Mouse (Mus musculus): ENCODE results near the gene Cd79b. TPM values are rescaled to one million over a fixed set of nuclear protein-coding genes. Genes with fewer than 3 reads are reported as not detected.

Gene Cd79b
- total and polyA plus RNA-seq, 2 experiments from 2014 or later, result 0.38 to 0.71 TPM

DNA sequence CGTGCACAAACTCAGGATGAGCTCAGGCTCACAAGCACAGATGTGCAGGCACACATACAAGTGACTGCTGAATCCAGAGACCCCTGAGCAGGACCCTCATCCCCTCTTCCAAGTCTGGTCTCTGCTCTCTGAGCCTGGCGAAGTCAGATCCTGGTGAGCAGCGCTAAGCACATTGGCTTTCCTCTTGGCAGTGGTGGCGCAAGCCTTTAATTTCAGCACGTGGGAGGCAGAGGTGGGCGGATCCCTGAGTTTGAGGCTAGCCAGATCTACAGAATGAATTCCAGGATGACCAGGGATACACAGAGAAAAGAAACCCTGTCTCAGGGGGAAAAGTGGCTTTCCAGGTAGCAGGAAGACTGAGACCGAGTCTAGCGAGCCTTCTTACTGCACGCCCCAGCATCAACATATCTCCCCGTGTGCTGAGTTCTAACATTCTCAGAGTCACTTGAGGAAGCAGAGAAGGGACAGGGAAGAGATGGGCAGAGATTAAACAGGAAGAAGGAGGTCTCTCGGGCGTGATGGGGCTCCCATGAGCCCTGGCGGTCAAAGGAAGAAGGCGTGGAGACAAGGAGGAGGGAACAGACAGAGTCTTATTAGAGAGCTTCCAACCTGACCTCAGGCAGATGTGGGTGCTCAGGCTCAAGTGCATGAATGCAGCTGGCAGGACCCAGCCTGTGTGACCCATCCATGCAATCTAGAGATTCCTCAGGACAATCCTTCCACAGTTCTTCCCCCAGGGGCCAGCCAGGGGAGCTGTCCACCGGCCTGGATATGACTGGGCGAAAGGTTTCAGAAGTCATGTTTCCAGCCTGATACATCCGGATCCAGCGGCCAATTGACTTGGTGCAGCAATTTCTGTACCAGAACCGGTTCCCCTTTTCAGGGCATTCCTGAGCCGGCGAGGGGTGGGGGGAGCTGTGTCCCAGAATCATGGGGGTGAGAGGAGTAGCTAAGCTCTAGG lies 4.1 kb upstream of the Cd79b start:
- H3K27me3 ChIP-seq (ENCODE audit: insufficient read depth, low read length), result no peaks in the 10 kb centered on the region
- H3K4me2 ChIP-seq (ENCODE audit: low read depth), result no peak overlapping the region
- 76% methylated on average over 21 of the region's 21 CpGs for WGBS
- H3K4me1 ChIP-seq (ENCODE audit: insufficient read depth), result no peaks in the 10 kb centered on the region
- H3K27ac ChIP-seq (ENCODE audit: low read depth, low read length), result no peak overlapping the region
- DNase-seq (no peak), ATAC-seq (no peak)
- no peaks in the 10 kb centered on the region for H3K9me3 ChIP-seq (ENCODE audit: low read length)
- no peak overlapping the region for H3K4me3 ChIP-seq (ENCODE audit: low read depth, low read length)
- H3K9ac ChIP-seq, result no peak overlapping the region
- no peaks in the 10 kb centered on the region for H3K36me3 ChIP-seq (ENCODE audit: insufficient read depth)
- TF ChIP-seq CTCF (IDR thresholded peaks at IDR 0.05; ENCODE audit: low read depth), result no peak

DNA sequence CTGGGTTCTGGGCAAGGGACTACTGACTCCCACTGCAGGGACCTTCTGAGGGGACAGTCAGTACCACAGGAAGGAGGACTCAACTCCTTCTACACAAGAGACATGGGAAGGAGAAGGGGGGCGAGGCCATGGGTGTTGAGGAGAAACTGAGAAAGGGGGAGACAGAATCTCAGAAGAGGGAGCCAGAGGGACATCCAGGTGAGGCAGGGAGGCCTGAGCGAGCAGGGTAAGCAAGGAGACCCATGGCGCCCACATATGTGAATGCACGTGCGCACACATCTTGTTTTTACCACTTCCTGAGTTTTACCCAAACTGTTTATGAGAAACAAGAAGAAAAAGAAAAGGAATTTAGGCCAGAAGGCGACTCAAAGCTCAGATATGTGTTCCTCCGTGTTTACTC lies 3.2 kb upstream of the Cd79b start:
- ATAC-seq (no peak), DNase-seq (no peak)
- H3K27me3 ChIP-seq (ENCODE audit: insufficient read depth, low read length), result no peaks in the 10 kb centered on the region
- no peak overlapping the region for H3K4me2 ChIP-seq (ENCODE audit: low read depth)
- H3K27ac ChIP-seq (ENCODE audit: low read depth, low read length), result no peak overlapping the region
- no peak overlapping the region for H3K9ac ChIP-seq
- H3K4me1 ChIP-seq (ENCODE audit: insufficient read depth), result no peaks in the 10 kb centered on the region
- no peaks in the 10 kb centered on the region for H3K36me3 ChIP-seq (ENCODE audit: insufficient read depth)
- H3K4me3 ChIP-seq (ENCODE audit: low read depth, low read length), result no peak overlapping the region
- no peaks in the 10 kb centered on the region for H3K9me3 ChIP-seq (ENCODE audit: low read length)
- WGBS, result 85% methylated on average over 7 of the region's 7 CpGs
- TF ChIP-seq CTCF (IDR thresholded peaks at IDR 0.05; ENCODE audit: low read depth), result no peak

DNA sequence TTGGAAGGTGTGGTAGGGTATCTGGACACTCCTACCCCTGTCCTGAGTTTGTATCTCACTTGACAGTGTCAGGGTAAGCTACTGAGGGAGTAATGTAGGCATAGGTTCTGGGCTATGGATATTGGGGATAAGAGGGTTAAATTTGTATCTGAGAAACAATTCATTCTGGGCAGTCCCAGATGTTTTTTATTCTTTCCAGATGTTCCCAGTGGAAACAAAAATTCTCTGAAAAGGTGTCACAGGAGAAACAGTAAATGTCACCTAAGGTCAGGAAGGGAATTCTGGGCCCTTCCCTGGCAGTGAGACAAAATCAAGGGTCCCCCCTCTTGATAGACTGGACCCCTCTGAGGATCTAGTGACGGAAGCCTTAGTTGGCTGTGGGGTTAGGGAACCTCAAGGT lies 1.9 kb upstream of the Cd79b start:
- TF ChIP-seq CTCF (IDR thresholded peaks at IDR 0.05; ENCODE audit: low read depth), result no peak
- Histone ChIP-seq H3K4me2 (ENCODE audit: low read depth) (no peak overlapping the region), H3K27ac (ENCODE audit: low read depth, low read length) (no peak overlapping the region), H3K27me3 (ENCODE audit: insufficient read depth, low read length) (no peaks in the 10 kb centered on the region), H3K36me3 (ENCODE audit: insufficient read depth) (no peaks in the 10 kb centered on the region), H3K4me3 (ENCODE audit: low read depth, low read length) (no peak overlapping the region), H3K9ac (no peak overlapping the region), H3K4me1 (ENCODE audit: insufficient read depth) (no peaks in the 10 kb centered on the region), H3K9me3 (ENCODE audit: low read length) (no peaks in the 10 kb centered on the region)
- DNase-seq, result no peak
- 77% methylated on average over 1 of the region's 1 CpGs for WGBS
- no peak for ATAC-seq

DNA sequence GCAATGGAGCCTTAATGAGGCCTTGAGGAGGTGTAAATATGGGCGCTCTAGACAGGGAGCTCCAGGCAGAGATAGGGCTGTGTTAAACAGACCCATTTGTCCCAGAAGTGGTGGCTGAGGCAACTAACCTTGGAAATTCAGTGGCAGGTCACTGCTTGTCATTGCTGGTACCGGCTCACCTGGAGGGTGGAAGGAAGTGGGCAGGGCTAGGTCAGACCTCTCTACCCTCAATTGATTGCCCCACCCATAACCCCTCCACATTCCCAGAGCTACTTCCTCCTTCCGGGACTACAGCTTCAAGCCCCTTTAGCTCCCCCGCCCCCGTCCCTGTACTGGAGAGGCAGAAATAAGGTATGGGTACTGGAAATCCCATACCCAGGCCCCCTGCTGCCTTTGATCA lies 1.0 kb downstream of the Cd79b start:
- Histone ChIP-seq H3K27ac (ENCODE audit: low read depth, low read length) (no peak overlapping the region), H3K4me1 (ENCODE audit: insufficient read depth) (no peaks in the 10 kb centered on the region), H3K4me2 (ENCODE audit: low read depth) (no peak overlapping the region), H3K27me3 (ENCODE audit: insufficient read depth, low read length) (no peaks in the 10 kb centered on the region), H3K4me3 (ENCODE audit: low read depth, low read length) (no peak overlapping the region), H3K9me3 (ENCODE audit: low read length) (no peaks in the 10 kb centered on the region), H3K36me3 (ENCODE audit: insufficient read depth) (no peaks in the 10 kb centered on the region), H3K9ac (no peak overlapping the region)
- ATAC-seq, result no peak
- TF ChIP-seq CTCF (IDR thresholded peaks at IDR 0.05; ENCODE audit: low read depth), result no peak
- DNase-seq, result no peak
- WGBS, result 77% methylated on average over 5 of the region's 5 CpGs

DNA sequence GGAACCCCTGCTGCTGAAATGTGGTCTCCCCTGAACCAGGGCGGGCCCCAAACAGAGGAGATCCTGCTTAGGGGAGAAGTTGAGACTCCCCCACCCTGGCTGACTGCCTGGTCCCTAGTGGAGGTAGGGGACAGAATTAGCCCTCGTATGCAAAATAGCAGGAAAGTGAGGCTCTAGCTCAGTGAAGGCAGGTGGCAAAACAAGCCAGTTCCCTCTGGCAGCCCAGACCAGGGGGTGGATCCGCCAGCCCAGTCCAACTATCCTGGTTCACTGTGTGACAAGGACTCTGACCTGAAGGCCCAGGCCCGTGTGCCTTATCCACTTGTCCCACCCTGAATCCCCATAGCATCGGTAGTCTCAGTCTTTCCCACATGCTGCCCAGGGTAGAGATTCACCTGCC lies 4.4 kb downstream of the Cd79b start:
- no peak for ATAC-seq
- Histone ChIP-seq H3K36me3 (ENCODE audit: insufficient read depth) (no peaks in the 10 kb centered on the region), H3K27ac (ENCODE audit: low read depth, low read length) (no peak overlapping the region), H3K4me1 (ENCODE audit: insufficient read depth) (no peaks in the 10 kb centered on the region), H3K9ac (no peak overlapping the region), H3K27me3 (ENCODE audit: insufficient read depth, low read length) (no peaks in the 10 kb centered on the region), H3K4me3 (ENCODE audit: low read depth, low read length) (no peak overlapping the region), H3K4me2 (ENCODE audit: low read depth) (no peak overlapping the region), H3K9me3 (ENCODE audit: low read length) (no peaks in the 10 kb centered on the region)
- no peak for DNase-seq
- 72% methylated on average over 5 of the region's 5 CpGs for WGBS
- no peak for TF ChIP-seq CTCF (IDR thresholded peaks at IDR 0.05; ENCODE audit: low read depth)

DNA sequence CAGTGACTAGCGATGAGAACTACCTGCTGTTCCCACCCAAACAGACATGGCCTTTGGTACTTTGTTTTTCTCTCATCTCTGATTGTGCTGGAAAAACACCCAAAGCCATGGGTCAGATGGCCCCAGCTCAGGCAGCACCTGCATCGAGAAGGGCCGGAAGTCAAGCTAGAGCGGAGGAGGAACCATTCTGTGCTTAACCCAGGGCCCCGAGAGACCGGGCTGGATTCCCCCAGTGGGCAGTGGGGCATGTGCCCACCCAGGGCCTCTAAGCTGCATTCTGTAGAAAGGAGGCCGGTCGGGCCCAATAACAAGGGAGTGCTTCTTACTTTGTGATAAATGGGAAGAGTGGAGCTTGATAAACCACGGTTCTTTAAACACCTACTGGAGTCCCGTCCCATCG lies 6.4 kb downstream of the Cd79b start:
- no peaks in the 10 kb centered on the region for H3K9me3 ChIP-seq (ENCODE audit: low read length)
- H3K9ac ChIP-seq, result no peak overlapping the region
- no peaks in the 10 kb centered on the region for H3K4me1 ChIP-seq (ENCODE audit: insufficient read depth)
- no peak overlapping the region for H3K4me3 ChIP-seq (ENCODE audit: low read depth, low read length)
- DNase-seq (no peak), ATAC-seq (no peak)
- WGBS, result 83% methylated on average over 11 of the region's 11 CpGs
- no peak overlapping the region for H3K4me2 ChIP-seq (ENCODE audit: low read depth)
- no peaks in the 10 kb centered on the region for H3K27me3 ChIP-seq (ENCODE audit: insufficient read depth, low read length)
- H3K27ac ChIP-seq (ENCODE audit: low read depth, low read length), result no peak overlapping the region
- H3K36me3 ChIP-seq (ENCODE audit: insufficient read depth), result no peaks in the 10 kb centered on the region
- TF ChIP-seq CTCF (IDR thresholded peaks at IDR 0.05; ENCODE audit: low read depth), result no peak

DNA sequence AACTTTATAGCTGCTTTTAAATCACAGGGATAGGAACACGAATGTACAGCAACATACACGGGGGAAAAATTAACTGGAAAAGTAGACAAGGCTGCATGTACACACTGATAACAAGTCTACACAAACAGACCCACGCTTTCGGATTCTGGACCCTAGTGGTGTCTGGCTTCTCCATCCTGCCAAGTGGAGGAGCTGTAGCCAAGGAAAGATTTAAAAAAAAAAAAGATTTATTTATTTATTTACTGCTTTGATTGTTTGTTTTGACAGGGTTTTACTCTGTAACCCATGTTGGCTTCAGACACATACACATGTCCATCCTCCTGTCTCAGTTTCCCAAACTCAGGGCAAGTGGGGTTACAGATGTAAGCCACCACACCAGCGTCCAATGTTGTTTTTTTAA lies 7.1 kb downstream of the Cd79b start:
- Histone ChIP-seq H3K27ac (ENCODE audit: low read depth, low read length) (no peak overlapping the region), H3K36me3 (ENCODE audit: insufficient read depth) (no peaks in the 10 kb centered on the region), H3K9me3 (ENCODE audit: low read length) (no peaks in the 10 kb centered on the region), H3K4me1 (ENCODE audit: insufficient read depth) (no peaks in the 10 kb centered on the region), H3K27me3 (ENCODE audit: insufficient read depth, low read length) (no peaks in the 10 kb centered on the region), H3K4me2 (ENCODE audit: low read depth) (no peak overlapping the region), H3K9ac (no peak overlapping the region), H3K4me3 (ENCODE audit: low read depth, low read length) (no peak overlapping the region)
- WGBS, result 55% methylated on average over 5 of the region's 5 CpGs
- DNase-seq (no peak), ATAC-seq (no peak)
- TF ChIP-seq CTCF (IDR thresholded peaks at IDR 0.05; ENCODE audit: low read depth), result no peak
